Mouse (Mus musculus) liver, embryonic 14.5 days (tissue): ENCODE results near the gene Btnl2. TPM values are rescaled to one million over a fixed set of nuclear protein-coding genes. Genes with fewer than 3 reads are reported as not detected.

Source experiments
- ATAC-seq: fragments of 200-750 bp; cut with Nextera tagmentation; 2 replicates; pipeline ENCODE4 v1.8.0; 2017; ENCODE audit warnings: moderate number of reproducible peaks, mild to moderate bottlenecking, moderate library complexity; ENCODE audit not compliant: insufficient read depth
- DNase-seq, 3 experiments: peaks; one replicate each; pipeline ENCODE4 v3.0.0-alpha.2; 2012 to 2013; ENCODE audit warnings: low read depth in 3 of 3, low spot score in 3 of 3
- H3K27ac ChIP-seq: fragments of 300-500 bp; sonication (generic); 2 replicates; pipeline ENCODE4 v1.5.1; 2014; ENCODE audit warnings: moderate library complexity, mild to moderate bottlenecking, control low read depth, inconsistent platforms
- H3K27me3 ChIP-seq: fragments of 300-500 bp; sonication (generic); 2 replicates; pipeline ENCODE4 v1.6.1; 2014; ENCODE audit warnings: mild to moderate bottlenecking, low read length, moderate library complexity; ENCODE audit not compliant: control insufficient read depth, insufficient read depth
- H3K36me3 ChIP-seq: fragments of 300-500 bp; sonication (generic); replicated peaks from 2 replicates; pipeline ENCODE4 v1.6.1; 2014; ENCODE audit warnings: low read depth; ENCODE audit not compliant: control insufficient read depth, insufficient read depth
- H3K4me1 ChIP-seq, 2 experiments: fragments of 200-500 bp in 1 of 2; fragments of 300-500 bp in 1 of 2; sonication (generic) in 1 of 2; replicated peaks; 2 replicates each; pipeline ENCODE4 v1.6.1; 2012 to 2014; ENCODE audit warnings: antibody characterized with exemption in 1 of 2, inconsistent platforms in 1 of 2, low read length in 1 of 2; ENCODE audit not compliant: control insufficient read depth in 2 of 2, insufficient read depth in 2 of 2
- H3K4me2 ChIP-seq: fragments of 300-500 bp; sonication (generic); 2 replicates; pipeline ENCODE4 v1.6.1; 2014; ENCODE audit warnings: low read depth, mild to moderate bottlenecking, control low read depth, moderate library complexity
- H3K4me3 ChIP-seq, 2 experiments: fragments of 200-500 bp in 1 of 2; fragments of 300-500 bp in 1 of 2; sonication (generic) in 1 of 2; 2 replicates each; pipeline ENCODE4 v1.5.1; 2012 to 2014; ENCODE audit warnings: low read depth in 2 of 2, low read length in 2 of 2, mild to moderate bottlenecking in 2 of 2, control low read depth in 1 of 2, inconsistent platforms in 1 of 2, moderate library complexity in 1 of 2; ENCODE audit not compliant: insufficient read depth in 1 of 2
- H3K9ac ChIP-seq: fragments of 300-500 bp; sonication (generic); replicated peaks from 2 replicates; pipeline ENCODE4 v1.6.1; 2014; ENCODE audit warnings: mild to moderate bottlenecking, control low read depth, moderate library complexity
- H3K9me3 ChIP-seq: fragments of 300-500 bp; sonication (generic); 2 replicates; pipeline ENCODE4 v1.6.1; 2016; ENCODE audit warnings: low read length, mixed read lengths; ENCODE audit not compliant: control insufficient read depth
- CTCF ChIP-seq: IDR thresholded peaks from 2 replicates; pipeline ENCODE4 v1.5.1; 2016; ENCODE audit warnings: antibody characterized with exemption, low read depth, control low read depth
- EP300 ChIP-seq: IDR thresholded peaks from 2 replicates; pipeline ENCODE4 v1.6.1; 2016; ENCODE audit warnings: antibody characterized with exemption, low read depth
- WGBS: fragments of 180-500 bp; shearing (Covaris S2); extraction: QIAGEN DNeasy Blood & Tissue Kit; methylation state at CpG from one replicate; pipeline ENCODE4 v1.1.7; 2014; ENCODE audit not compliant: insufficient replicate concordance; 5-methylcytosine and 5-hydroxymethylcytosine counted together
- polyA plus RNA-seq, 2 experiments: library from polyadenylated mRNA; depleted of rRNA in 1 of 2; stranded (reverse) in 1 of 2; unstranded in 1 of 2; fragments of >200 nt; fragmentation: Nextera tagmentation in 1 of 2; extraction: Ambion mirVana in 1 of 2; gene quantifications; 2 replicates each; pipeline versions ENCODE4 v1.2.1 to v1.2.3; 2012 to 2014

Btnl2 gene
- polyA plus RNA-seq, 2 experiments, result 0.01 TPM; not detected in 1

GRCm38 (mm10) chr17:34329807-34330206, 24.8 kb upstream of the Btnl2 start:
- WGBS, result 13% methylated on average over 2 of the region's 2 CpGs
- no peak for ATAC-seq

GRCm38 (mm10) chr17:34331200-34331599, 23.4 kb upstream of the Btnl2 start:
- no peak overlapping the region for H3K4me2 ChIP-seq
- H3K4me3 ChIP-seq, result no peak overlapping the region
- no peaks in the 10 kb centered on the region for H3K9me3 ChIP-seq
- H3K9ac ChIP-seq, result no peak overlapping the region
- no peak overlapping the region for H3K27ac ChIP-seq
- WGBS, result 64% methylated on average over 1 of the region's 1 CpGs
- no peak for DNase-seq
- H3K4me1 ChIP-seq, result peaks cover 0 to 4% of the 10 kb centered on the region in 2 experiments; a peak in 1 of 4 replicates
- H3K36me3 ChIP-seq, result no peaks in the 10 kb centered on the region
- TF ChIP-seq EP300, result no peak
- TF ChIP-seq CTCF, result no peak
- H3K27me3 ChIP-seq, result no peaks in the 10 kb centered on the region
- ATAC-seq, result no peak

More at GRCm38 (mm10) chr17:34329807-34330206, 24.8 kb upstream of the Btnl2 start:
- H3K4me1 ChIP-seq, result peaks cover 0 to 4% of the 10 kb centered on the region in 2 experiments; a peak in 1 of 4 replicates
- DNase-seq, result no peak
- no peak overlapping the region for H3K4me3 ChIP-seq
- H3K9me3 ChIP-seq, result no peaks in the 10 kb centered on the region
- TF ChIP-seq CTCF (no peak), EP300 (no peak)
- no peak overlapping the region for H3K27ac ChIP-seq
- H3K27me3 ChIP-seq, result no peaks in the 10 kb centered on the region
- no peak overlapping the region for H3K4me2 ChIP-seq
- no peak overlapping the region for H3K9ac ChIP-seq
- no peaks in the 10 kb centered on the region for H3K36me3 ChIP-seq

- WGBS, result 10% methylated on average over 3 of the region's 3 CpGs
- DNase-seq, result no peak
Measured at GRCm38 (mm10) chr17:34340619-34341402, 13.8 kb upstream of the Btnl2 start.

GRCm38 (mm10) chr17:34344882-34345281, 9.7 kb upstream of the Btnl2 start:
- TF ChIP-seq EP300 (no peak), CTCF (no peak)
- no peak overlapping the region for H3K4me3 ChIP-seq
- no peak overlapping the region for H3K9ac ChIP-seq
- no peak for DNase-seq
- no peaks in the 10 kb centered on the region for H3K9me3 ChIP-seq
- no peak for ATAC-seq
- no peak overlapping the region for H3K27ac ChIP-seq
- H3K27me3 ChIP-seq, result no peaks in the 10 kb centered on the region
- no peaks in the 10 kb centered on the region for H3K36me3 ChIP-seq
- 65% methylated on average over 4 of the region's 4 CpGs for WGBS
- no peak overlapping the region for H3K4me2 ChIP-seq
- H3K4me1 ChIP-seq, result no peaks in the 10 kb centered on the region

More at GRCm38 (mm10) chr17:34340619-34341402, 13.8 kb upstream of the Btnl2 start:
- Histone ChIP-seq H3K4me1 (no peaks in the 10 kb centered on the region), H3K4me3 (no peak overlapping the region), H3K4me2 (no peak overlapping the region), H3K27ac (no peak overlapping the region), H3K9ac (no peak overlapping the region), H3K27me3 (no peaks in the 10 kb centered on the region), H3K36me3 (no peaks in the 10 kb centered on the region), H3K9me3 (no peaks in the 10 kb centered on the region)
- no peak for TF ChIP-seq CTCF
- no peak for TF ChIP-seq EP300
- no peak for ATAC-seq

- Histone ChIP-seq H3K27me3 (no peaks in the 10 kb centered on the region), H3K4me1 (no peaks in the 10 kb centered on the region), H3K27ac (no peak overlapping the region), H3K4me2 (no peak overlapping the region), H3K36me3 (no peaks in the 10 kb centered on the region), H3K9me3 (no peaks in the 10 kb centered on the region), H3K4me3 (no peak overlapping the region), H3K9ac (no peak overlapping the region)
- ATAC-seq (no peak), DNase-seq (no peak)
- 51% methylated on average over 7 of the region's 7 CpGs for WGBS
- no peak for TF ChIP-seq EP300
- no peak for TF ChIP-seq CTCF
Measured at GRCm38 (mm10) chr17:34345486-34345885, 9.1 kb upstream of the Btnl2 start.
